Mouse (Mus musculus) liver, embryonic 16.5 days (tissue): ENCODE data around the gene Slc38a5. TPM values are rescaled to one million over a fixed set of nuclear protein-coding genes. Genes with fewer than 3 reads are reported as not detected.

Experiments
- ATAC-seq: fragments of 200-750 bp; cut with Nextera tagmentation; 2 replicates; pipeline ENCODE4 v1.8.0; 2017; ENCODE audit warnings: low read depth, mild to moderate bottlenecking, moderate number of reproducible peaks, moderate library complexity
- H3K27ac ChIP-seq: fragments of 300-500 bp; sonication (generic); 2 replicates; pipeline ENCODE4 v1.5.1; 2014; ENCODE audit warnings: mild to moderate bottlenecking, low read length
- H3K27me3 ChIP-seq: fragments of 300-500 bp; sonication (generic); 2 replicates; pipeline ENCODE4 v1.6.1; 2014; ENCODE audit warnings: low read depth, low read length, mixed read lengths; ENCODE audit not compliant: control insufficient read depth, insufficient read depth
- H3K36me3 ChIP-seq: fragments of 300-500 bp; sonication (generic); 2 replicates; pipeline ENCODE4 v1.6.1; 2014; ENCODE audit warnings: mild to moderate bottlenecking; ENCODE audit not compliant: control insufficient read depth, insufficient read depth
- H3K4me1 ChIP-seq: fragments of 300-500 bp; sonication (generic); 2 replicates; pipeline ENCODE4 v1.6.1; 2014; ENCODE audit warnings: low read depth, low read length, mixed read lengths; ENCODE audit not compliant: control insufficient read depth
- H3K4me2 ChIP-seq: fragments of 300-500 bp; sonication (generic); 2 replicates; pipeline ENCODE4 v1.6.1; 2014; ENCODE audit warnings: low read depth, low read length, mixed read lengths
- H3K4me3 ChIP-seq: fragments of 300-500 bp; sonication (generic); 2 replicates; pipeline ENCODE4 v1.5.1; 2014; ENCODE audit warnings: low read depth, mild to moderate bottlenecking, low read length
- H3K9ac ChIP-seq: fragments of 300-500 bp; sonication (generic); 2 replicates; pipeline ENCODE4 v1.6.1; 2014; ENCODE audit warnings: low read depth, low read length
- H3K9me3 ChIP-seq: fragments of 300-500 bp; sonication (generic); replicated peaks from 2 replicates; pipeline ENCODE4 v1.6.1; 2016; ENCODE audit warnings: low read length; ENCODE audit not compliant: control insufficient read depth
- WGBS: fragments of 180-500 bp; shearing (Covaris S2); extraction: QIAGEN DNeasy Blood & Tissue Kit; methylation state at CpG from one replicate; pipeline ENCODE4 v1.1.7; 2014; ENCODE audit not compliant: insufficient replicate concordance; 5-methylcytosine and 5-hydroxymethylcytosine counted together
- polyA plus RNA-seq: library from polyadenylated mRNA; unstranded; fragments of >200 nt; fragmentation: Nextera tagmentation; extraction: Ambion mirVana; gene quantifications from 2 replicates; pipeline ENCODE4 v1.2.1, GENCODE M21; 2015

Gene Slc38a5
- 52.6 and 53.9 TPM in 2 replicates for polyA plus RNA-seq

- H3K36me3 ChIP-seq: no peaks in the 10 kb centered on the region
- peak within 1 kb of the TSS; percentile 64 for H3K4me3 ChIP-seq
- peak within 1 kb of the TSS; percentile 73 for H3K27ac ChIP-seq
- 15% methylated on average over 14 of the region's 15 CpGs for WGBS
- H3K4me2 ChIP-seq: peak within 1 kb of the TSS; percentile 65
- no peaks in the 10 kb centered on the region for H3K9me3 ChIP-seq
- ATAC-seq: peak; percentile 72
- peak within 1 kb of the TSS; percentile 67 for H3K9ac ChIP-seq
- H3K27me3 ChIP-seq: no peaks in the 10 kb centered on the region
- H3K4me1 ChIP-seq: no peaks in the 10 kb centered on the region; the same call in 1 of the 2 replicates
Measured at GRCm38 (mm10) chrX:8271083-8271820, at the start of gene Slc38a5. Gene Slc38a5, plus strand, starts transcription at chrX:8271133.

- Histone ChIP-seq H3K4me3 (no peak overlapping the region), H3K9me3 (no peaks in the 10 kb centered on the region), H3K36me3 (no peaks in the 10 kb centered on the region), H3K27me3 (no peaks in the 10 kb centered on the region), H3K27ac (no peak overlapping the region), H3K4me1 (no peaks in the 10 kb centered on the region; the same call in 1 of the 2 replicates), H3K9ac (no peak overlapping the region), H3K4me2 (no peak overlapping the region)
- no peak for ATAC-seq
- 63% methylated on average over 3 of the region's 3 CpGs for WGBS
Measured at GRCm38 (mm10) chrX:8222296-8222677, 48.6 kb upstream of the Slc38a5 start.

- H3K27ac ChIP-seq: no peak overlapping the region
- WGBS: 46% methylated on average over 7 of the region's 7 CpGs
- H3K4me2 ChIP-seq: no peak overlapping the region
- H3K9me3 ChIP-seq: no peaks in the 10 kb centered on the region
- H3K4me1 ChIP-seq: no peaks in the 10 kb centered on the region; the same call in 1 of the 2 replicates
- no peak overlapping the region for H3K9ac ChIP-seq
- H3K27me3 ChIP-seq: no peaks in the 10 kb centered on the region
- no peak for ATAC-seq
- H3K36me3 ChIP-seq: no peaks in the 10 kb centered on the region
- no peak overlapping the region for H3K4me3 ChIP-seq
Measured at GRCm38 (mm10) chrX:8222678-8223421, 48.1 kb upstream of the Slc38a5 start.

GRCm38 (mm10) chrX:8223473-8223872 lies 47.5 kb upstream of the Slc38a5 start:
- Histone ChIP-seq H3K4me1 (no peaks in the 10 kb centered on the region; the same call in 1 of the 2 replicates), H3K9ac (no peak overlapping the region), H3K4me3 (no peak overlapping the region), H3K36me3 (no peaks in the 10 kb centered on the region), H3K9me3 (no peaks in the 10 kb centered on the region), H3K27me3 (no peaks in the 10 kb centered on the region), H3K27ac (no peak overlapping the region), H3K4me2 (no peak overlapping the region)
- ATAC-seq: no peak
- 47% methylated on average over 7 of the region's 7 CpGs for WGBS

- ATAC-seq: no peak
- H3K4me1 ChIP-seq: peaks cover 4% of the 10 kb centered on the region; the same call in 1 of the 2 replicates
- no peak overlapping the region for H3K27ac ChIP-seq
- no peaks in the 10 kb centered on the region for H3K9me3 ChIP-seq
- no peak overlapping the region for H3K9ac ChIP-seq
- H3K4me3 ChIP-seq: no peak overlapping the region
- H3K27me3 ChIP-seq: no peaks in the 10 kb centered on the region
- no peaks in the 10 kb centered on the region for H3K36me3 ChIP-seq
- 60% methylated on average over 4 of the region's 4 CpGs for WGBS
- no peak overlapping the region for H3K4me2 ChIP-seq
Measured at GRCm38 (mm10) chrX:8230272-8230671, 40.7 kb upstream of the Slc38a5 start.

GRCm38 (mm10) chrX:8233602-8234001 lies 37.3 kb upstream of the Slc38a5 start:
- ATAC-seq: 0 out of 2 replicates have a peak, but pooled peaks have one; percentile 35

GRCm38 (mm10) chrX:8236704-8237103 lies 34.2 kb upstream of the Slc38a5 start:
- H3K4me2 ChIP-seq: no peak overlapping the region
- H3K4me1 ChIP-seq: peaks cover 4% of the 10 kb centered on the region; the same call in 1 of the 2 replicates
- no peaks in the 10 kb centered on the region for H3K27me3 ChIP-seq
- H3K9me3 ChIP-seq: no peaks in the 10 kb centered on the region
- H3K4me3 ChIP-seq: no peak overlapping the region
- WGBS: 56% methylated on average over 2 of the region's 2 CpGs
- H3K9ac ChIP-seq: no peak overlapping the region
- H3K36me3 ChIP-seq: no peaks in the 10 kb centered on the region
- no peak for ATAC-seq
- no peak overlapping the region for H3K27ac ChIP-seq

More at GRCm38 (mm10) chrX:8233602-8234001, 37.3 kb upstream of the Slc38a5 start:
- no peak overlapping the region for H3K27ac ChIP-seq
- no peak overlapping the region for H3K4me3 ChIP-seq
- no peaks in the 10 kb centered on the region for H3K36me3 ChIP-seq
- H3K4me1 ChIP-seq: peaks cover 4% of the 10 kb centered on the region; the same call in 1 of the 2 replicates
- WGBS: 55% methylated on average over 3 of the region's 3 CpGs
- no peak overlapping the region for H3K4me2 ChIP-seq
- H3K27me3 ChIP-seq: no peaks in the 10 kb centered on the region
- no peak overlapping the region for H3K9ac ChIP-seq
- H3K9me3 ChIP-seq: no peaks in the 10 kb centered on the region

- no peak for ATAC-seq
- no peak overlapping the region for H3K9ac ChIP-seq
- H3K27me3 ChIP-seq: no peaks in the 10 kb centered on the region
- no peaks in the 10 kb centered on the region for H3K9me3 ChIP-seq
- H3K27ac ChIP-seq: no peak overlapping the region
- 75% methylated on average over 13 of the region's 13 CpGs for WGBS
- no peaks in the 10 kb centered on the region for H3K4me1 ChIP-seq
- no peak overlapping the region for H3K4me3 ChIP-seq
- no peak overlapping the region for H3K4me2 ChIP-seq
- no peaks in the 10 kb centered on the region; the same call in 1 of the 2 replicates for H3K36me3 ChIP-seq
Measured at GRCm38 (mm10) chrX:8238804-8239395, 32.0 kb upstream of the Slc38a5 start.
